Mouse (Mus musculus) liver, embryonic 14.5 days (tissue): ENCODE results near the gene Shc1. TPM values are rescaled to one million over a fixed set of nuclear protein-coding genes. Genes with fewer than 3 reads are reported as not detected.

Source experiments
- ATAC-seq: fragments of 200-750 bp; cut with Nextera tagmentation; 2 replicates; pipeline ENCODE4 v1.8.0; 2017; ENCODE audit warnings: moderate number of reproducible peaks, mild to moderate bottlenecking, moderate library complexity; ENCODE audit not compliant: insufficient read depth
- DNase-seq, 3 experiments: peaks; one replicate each; pipeline ENCODE4 v3.0.0-alpha.2; 2012 to 2013; ENCODE audit warnings: low read depth in 3 of 3, low spot score in 3 of 3
- H3K27ac ChIP-seq: fragments of 300-500 bp; sonication (generic); 2 replicates; pipeline ENCODE4 v1.5.1; 2014; ENCODE audit warnings: moderate library complexity, mild to moderate bottlenecking, control low read depth, inconsistent platforms
- H3K27me3 ChIP-seq: fragments of 300-500 bp; sonication (generic); 2 replicates; pipeline ENCODE4 v1.6.1; 2014; ENCODE audit warnings: mild to moderate bottlenecking, low read length, moderate library complexity; ENCODE audit not compliant: control insufficient read depth, insufficient read depth
- H3K36me3 ChIP-seq: fragments of 300-500 bp; sonication (generic); replicated peaks from 2 replicates; pipeline ENCODE4 v1.6.1; 2014; ENCODE audit warnings: low read depth; ENCODE audit not compliant: control insufficient read depth, insufficient read depth
- H3K4me1 ChIP-seq, 2 experiments: fragments of 200-500 bp in 1 of 2; fragments of 300-500 bp in 1 of 2; sonication (generic) in 1 of 2; replicated peaks; 2 replicates each; pipeline ENCODE4 v1.6.1; 2012 to 2014; ENCODE audit warnings: antibody characterized with exemption in 1 of 2, inconsistent platforms in 1 of 2, low read length in 1 of 2; ENCODE audit not compliant: control insufficient read depth in 2 of 2, insufficient read depth in 2 of 2
- H3K4me2 ChIP-seq: fragments of 300-500 bp; sonication (generic); 2 replicates; pipeline ENCODE4 v1.6.1; 2014; ENCODE audit warnings: low read depth, mild to moderate bottlenecking, control low read depth, moderate library complexity
- H3K4me3 ChIP-seq, 2 experiments: fragments of 200-500 bp in 1 of 2; fragments of 300-500 bp in 1 of 2; sonication (generic) in 1 of 2; 2 replicates each; pipeline ENCODE4 v1.5.1; 2012 to 2014; ENCODE audit warnings: low read depth in 2 of 2, low read length in 2 of 2, mild to moderate bottlenecking in 2 of 2, control low read depth in 1 of 2, inconsistent platforms in 1 of 2, moderate library complexity in 1 of 2; ENCODE audit not compliant: insufficient read depth in 1 of 2
- H3K9ac ChIP-seq: fragments of 300-500 bp; sonication (generic); replicated peaks from 2 replicates; pipeline ENCODE4 v1.6.1; 2014; ENCODE audit warnings: mild to moderate bottlenecking, control low read depth, moderate library complexity
- H3K9me3 ChIP-seq: fragments of 300-500 bp; sonication (generic); 2 replicates; pipeline ENCODE4 v1.6.1; 2016; ENCODE audit warnings: low read length, mixed read lengths; ENCODE audit not compliant: control insufficient read depth
- CTCF ChIP-seq: IDR thresholded peaks from 2 replicates; pipeline ENCODE4 v1.5.1; 2016; ENCODE audit warnings: antibody characterized with exemption, low read depth, control low read depth
- EP300 ChIP-seq: IDR thresholded peaks from 2 replicates; pipeline ENCODE4 v1.6.1; 2016; ENCODE audit warnings: antibody characterized with exemption, low read depth
- WGBS: fragments of 180-500 bp; shearing (Covaris S2); extraction: QIAGEN DNeasy Blood & Tissue Kit; methylation state at CpG from one replicate; pipeline ENCODE4 v1.1.7; 2014; ENCODE audit not compliant: insufficient replicate concordance; 5-methylcytosine and 5-hydroxymethylcytosine counted together
- polyA plus RNA-seq, 2 experiments: library from polyadenylated mRNA; depleted of rRNA in 1 of 2; stranded (reverse) in 1 of 2; unstranded in 1 of 2; fragments of >200 nt; fragmentation: Nextera tagmentation in 1 of 2; extraction: Ambion mirVana in 1 of 2; gene quantifications; 2 replicates each; pipeline versions ENCODE4 v1.2.1 to v1.2.3; 2012 to 2014

Shc1 gene
- polyA plus RNA-seq, 2 experiments = 27.5 to 36.9 TPM

- peak overlapping the region; percentile 71 for H3K4me2 ChIP-seq
- WGBS = 7% methylated on average over 11 of the region's 11 CpGs
- H3K4me1 ChIP-seq = peaks cover 56 to 69% of the 10 kb centered on the region in 2 experiments
- DNase-seq = peak; percentile 81 to 82 (median 82)
- peak overlapping the region; percentile 75 for H3K9ac ChIP-seq
- peaks cover 21% of the 10 kb centered on the region for H3K36me3 ChIP-seq
- no peaks in the 10 kb centered on the region for H3K9me3 ChIP-seq
- peak; percentile 71 for ATAC-seq
- H3K27ac ChIP-seq = peak overlapping the region; percentile 87
- peak overlapping the region; percentile 62 to 68 for H3K4me3 ChIP-seq
- no peaks in the 10 kb centered on the region for H3K27me3 ChIP-seq
- no peak for TF ChIP-seq CTCF
- 0 out of 2 replicates have a peak, but pooled peaks have one; percentile 9 for TF ChIP-seq EP300
Observed at GRCm38 (mm10) chr3:89421002-89421774, 2.9 kb downstream of the Shc1 start.

DNA sequence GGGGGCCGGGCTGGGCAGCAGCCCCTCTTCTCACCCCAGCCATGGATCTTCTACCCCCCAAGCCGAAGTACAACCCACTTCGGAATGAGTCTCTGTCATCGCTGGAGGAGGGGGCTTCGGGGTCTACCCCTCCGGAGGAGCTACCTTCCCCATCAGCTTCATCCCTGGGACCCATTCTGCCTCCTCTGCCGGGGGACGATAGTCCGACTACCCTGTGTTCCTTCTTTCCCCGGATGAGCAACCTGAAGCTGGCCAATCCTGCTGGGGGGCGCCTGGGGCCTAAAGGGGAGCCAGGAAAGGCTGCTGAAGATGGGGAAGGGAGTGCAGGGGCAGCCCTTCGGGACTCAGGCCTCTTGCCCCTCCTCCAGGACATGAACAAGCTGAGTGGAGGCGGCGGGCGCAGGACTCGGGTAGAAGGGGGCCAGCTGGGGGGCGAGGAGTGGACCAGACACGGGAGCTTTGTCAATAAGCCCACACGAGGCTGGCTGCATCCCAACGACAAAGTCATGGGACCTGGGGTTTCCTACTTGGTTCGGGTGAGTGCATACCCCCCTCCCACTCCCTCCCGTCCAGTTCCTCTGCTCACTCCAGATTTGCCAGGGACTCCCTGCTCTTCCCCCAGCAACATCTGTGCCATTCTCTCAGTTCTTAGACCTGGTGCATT is 3.7 kb downstream of the Shc1 start:
- TF ChIP-seq EP300 (no peak), CTCF (no peak)

DNA sequence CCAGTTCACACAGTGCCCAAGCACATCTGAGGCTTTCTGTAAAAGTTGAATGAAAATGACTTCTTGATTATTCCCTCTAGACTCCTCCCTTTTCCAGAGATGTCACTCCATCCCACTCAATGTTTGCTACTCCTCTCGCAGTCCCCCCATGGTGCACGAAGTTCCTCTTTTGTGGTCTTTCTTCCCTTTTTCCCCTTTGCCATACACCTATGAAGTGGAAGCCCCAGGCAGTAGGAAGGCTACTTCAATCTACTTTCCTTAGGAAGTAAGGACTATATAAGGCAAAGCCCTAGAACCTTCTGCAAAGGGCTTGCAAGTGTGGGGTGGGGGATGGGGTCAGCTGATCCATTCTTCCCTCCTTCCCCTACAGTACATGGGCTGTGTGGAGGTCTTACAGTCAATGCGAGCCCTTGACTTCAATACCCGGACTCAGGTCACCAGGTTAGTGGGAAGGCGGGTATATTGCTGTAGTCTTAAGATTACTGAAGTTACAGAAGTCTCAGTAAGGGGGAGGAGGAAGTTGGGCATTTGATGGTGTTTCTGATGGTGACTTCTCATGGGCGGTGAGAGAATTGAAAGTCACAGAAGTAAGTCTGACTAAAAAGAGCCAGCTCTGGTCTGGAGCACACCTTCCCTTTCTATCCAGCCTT is 4.4 kb downstream of the Shc1 start:
- TF ChIP-seq CTCF = no peak
- no peak for TF ChIP-seq EP300
- Histone ChIP-seq H3K4me3 (peak overlapping the region; percentile 33 to 62; a peak in 3 of 4 replicates), H3K4me2 (peak overlapping the region; percentile 71), H3K36me3 (peaks cover 32% of the 10 kb centered on the region), H3K4me1 (peaks cover 51 to 66% of the 10 kb centered on the region in 2 experiments), H3K9me3 (no peaks in the 10 kb centered on the region), H3K9ac (peak overlapping the region; percentile 37), H3K27ac (peak overlapping the region; percentile 29), H3K27me3 (no peaks in the 10 kb centered on the region)
- WGBS = 48% methylated on average over 6 of the region's 6 CpGs
- ATAC-seq (no peak), DNase-seq (no peak)

More for the DNA sequence above, 3.7 kb downstream of the Shc1 start:
- H3K9me3 ChIP-seq = no peaks in the 10 kb centered on the region
- peak overlapping the region; percentile 60 for H3K27ac ChIP-seq
- H3K4me3 ChIP-seq = peak overlapping the region; percentile 62 to 68
- WGBS = 28% methylated on average over 22 of the region's 22 CpGs
- H3K4me2 ChIP-seq = peak overlapping the region; percentile 71
- ATAC-seq (no peak), DNase-seq (no peak)
- H3K27me3 ChIP-seq = no peaks in the 10 kb centered on the region
- peaks cover 54 to 68% of the 10 kb centered on the region in 2 experiments for H3K4me1 ChIP-seq
- peaks cover 25% of the 10 kb centered on the region for H3K36me3 ChIP-seq
- H3K9ac ChIP-seq = peak overlapping the region; percentile 75

GRCm38 (mm10) chr3:89424416-89425140 is 6.3 kb downstream of the Shc1 start:
- WGBS = 38% methylated on average over 5 of the region's 5 CpGs
- Histone ChIP-seq H3K9ac (peak overlapping the region; percentile 27; the same call in 1 of the 2 replicates), H3K4me1 (peaks cover 49 to 62% of the 10 kb centered on the region in 2 experiments)

More at GRCm38 (mm10) chr3:89424416-89425140, 6.3 kb downstream of the Shc1 start:
- no peak for DNase-seq
- TF ChIP-seq CTCF = no peak
- TF ChIP-seq EP300 = no peak; the same call in 1 of the 2 replicates
- H3K4me3 ChIP-seq = peak overlapping the region in 1 of 2 experiments; percentile 8; a peak in 3 of 4 replicates
- ATAC-seq = peak; percentile 28
- no peaks in the 10 kb centered on the region for H3K27me3 ChIP-seq
- no peaks in the 10 kb centered on the region for H3K9me3 ChIP-seq
- peak overlapping the region; percentile 61 for H3K4me2 ChIP-seq
- H3K36me3 ChIP-seq = peaks cover 40% of the 10 kb centered on the region
- peak overlapping the region; percentile 59 for H3K27ac ChIP-seq
